Mouse (Mus musculus) liver, embryonic 14.5 days (tissue): ENCODE results near the gene Pter. TPM values are rescaled to one million over a fixed set of nuclear protein-coding genes. Genes with fewer than 3 reads are reported as not detected.

ENCODE experiments used
- ATAC-seq: fragments of 200-750 bp; cut with Nextera tagmentation; 2 replicates; pipeline ENCODE4 v1.8.0; 2017; ENCODE audit warnings: moderate number of reproducible peaks, mild to moderate bottlenecking, moderate library complexity; ENCODE audit not compliant: insufficient read depth
- DNase-seq, 3 experiments: peaks; one replicate each; pipeline ENCODE4 v3.0.0-alpha.2; 2012 to 2013; ENCODE audit warnings: low read depth in 3 of 3, low spot score in 3 of 3
- H3K27ac ChIP-seq: fragments of 300-500 bp; sonication (generic); 2 replicates; pipeline ENCODE4 v1.5.1; 2014; ENCODE audit warnings: moderate library complexity, mild to moderate bottlenecking, control low read depth, inconsistent platforms
- H3K27me3 ChIP-seq: fragments of 300-500 bp; sonication (generic); 2 replicates; pipeline ENCODE4 v1.6.1; 2014; ENCODE audit warnings: mild to moderate bottlenecking, low read length, moderate library complexity; ENCODE audit not compliant: control insufficient read depth, insufficient read depth
- H3K36me3 ChIP-seq: fragments of 300-500 bp; sonication (generic); replicated peaks from 2 replicates; pipeline ENCODE4 v1.6.1; 2014; ENCODE audit warnings: low read depth; ENCODE audit not compliant: control insufficient read depth, insufficient read depth
- H3K4me1 ChIP-seq, 2 experiments: fragments of 200-500 bp in 1 of 2; fragments of 300-500 bp in 1 of 2; sonication (generic) in 1 of 2; replicated peaks; 2 replicates each; pipeline ENCODE4 v1.6.1; 2012 to 2014; ENCODE audit warnings: antibody characterized with exemption in 1 of 2, inconsistent platforms in 1 of 2, low read length in 1 of 2; ENCODE audit not compliant: control insufficient read depth in 2 of 2, insufficient read depth in 2 of 2
- H3K4me2 ChIP-seq: fragments of 300-500 bp; sonication (generic); 2 replicates; pipeline ENCODE4 v1.6.1; 2014; ENCODE audit warnings: low read depth, mild to moderate bottlenecking, control low read depth, moderate library complexity
- H3K4me3 ChIP-seq, 2 experiments: fragments of 200-500 bp in 1 of 2; fragments of 300-500 bp in 1 of 2; sonication (generic) in 1 of 2; 2 replicates each; pipeline ENCODE4 v1.5.1; 2012 to 2014; ENCODE audit warnings: low read depth in 2 of 2, low read length in 2 of 2, mild to moderate bottlenecking in 2 of 2, control low read depth in 1 of 2, inconsistent platforms in 1 of 2, moderate library complexity in 1 of 2; ENCODE audit not compliant: insufficient read depth in 1 of 2
- H3K9ac ChIP-seq: fragments of 300-500 bp; sonication (generic); replicated peaks from 2 replicates; pipeline ENCODE4 v1.6.1; 2014; ENCODE audit warnings: mild to moderate bottlenecking, control low read depth, moderate library complexity
- H3K9me3 ChIP-seq: fragments of 300-500 bp; sonication (generic); 2 replicates; pipeline ENCODE4 v1.6.1; 2016; ENCODE audit warnings: low read length, mixed read lengths; ENCODE audit not compliant: control insufficient read depth
- CTCF ChIP-seq: IDR thresholded peaks from 2 replicates; pipeline ENCODE4 v1.5.1; 2016; ENCODE audit warnings: antibody characterized with exemption, low read depth, control low read depth
- EP300 ChIP-seq: IDR thresholded peaks from 2 replicates; pipeline ENCODE4 v1.6.1; 2016; ENCODE audit warnings: antibody characterized with exemption, low read depth
- WGBS: fragments of 180-500 bp; shearing (Covaris S2); extraction: QIAGEN DNeasy Blood & Tissue Kit; methylation state at CpG from one replicate; pipeline ENCODE4 v1.1.7; 2014; ENCODE audit not compliant: insufficient replicate concordance; 5-methylcytosine and 5-hydroxymethylcytosine counted together
- polyA plus RNA-seq, 2 experiments: library from polyadenylated mRNA; depleted of rRNA in 1 of 2; stranded (reverse) in 1 of 2; unstranded in 1 of 2; fragments of >200 nt; fragmentation: Nextera tagmentation in 1 of 2; extraction: Ambion mirVana in 1 of 2; gene quantifications; 2 replicates each; pipeline versions ENCODE4 v1.2.1 to v1.2.3; 2012 to 2014

Gene Pter
- polyA plus RNA-seq, 2 experiments: 20.8 to 33.2 TPM

DNA sequence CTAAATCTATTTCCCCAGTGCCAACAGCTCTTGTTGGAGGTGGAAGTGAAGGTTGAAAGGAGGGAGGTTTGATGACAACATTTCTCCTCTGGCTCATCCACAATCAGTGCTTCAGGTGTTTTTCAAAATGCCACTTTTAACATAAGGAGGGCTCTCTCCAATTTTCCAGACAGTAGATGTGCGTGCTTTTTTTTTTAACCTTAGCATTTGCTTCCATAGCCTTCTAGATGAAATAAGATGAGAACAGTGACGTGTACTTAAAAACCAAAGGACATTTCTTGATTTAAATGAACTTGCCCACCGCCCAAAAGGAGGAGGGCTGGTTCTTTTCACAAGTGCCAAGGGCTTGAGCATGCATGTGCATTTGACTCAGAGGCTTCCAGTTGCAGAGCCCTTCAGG lies 88.1 kb downstream of the Pter start:
- WGBS: 34% methylated on average over 3 of the region's 3 CpGs
- DNase-seq (no peak), ATAC-seq (no peak)
- H3K36me3 ChIP-seq: no peaks in the 10 kb centered on the region
- no peak for TF ChIP-seq CTCF
- no peak for TF ChIP-seq EP300
- no peak overlapping the region for H3K4me2 ChIP-seq
- no peaks in the 10 kb centered on the region for H3K4me1 ChIP-seq
- no peak overlapping the region for H3K27ac ChIP-seq
- H3K27me3 ChIP-seq: peaks cover 41% of the 10 kb centered on the region
- H3K9ac ChIP-seq: no peak overlapping the region
- no peak overlapping the region for H3K4me3 ChIP-seq
- H3K9me3 ChIP-seq: no peaks in the 10 kb centered on the region

DNA sequence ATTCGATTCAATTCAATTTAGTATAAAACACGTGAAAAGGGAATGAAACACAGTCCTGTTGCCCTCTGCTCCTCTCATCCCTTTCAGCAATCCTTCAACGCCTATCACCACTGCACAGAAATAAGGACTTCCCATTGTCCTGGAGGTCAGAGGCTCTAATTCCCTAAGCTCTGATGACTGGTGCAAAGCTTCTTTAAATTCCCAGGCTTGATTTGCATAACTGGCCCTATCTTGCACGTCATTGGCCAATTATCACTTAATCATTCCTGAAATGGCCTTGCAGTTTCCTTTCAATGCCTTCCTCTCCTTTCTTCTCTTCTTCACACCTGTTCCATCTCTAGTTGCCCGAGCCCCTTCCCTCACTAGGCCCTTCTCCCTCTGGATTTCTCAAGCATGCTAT lies 94.5 kb downstream of the Pter start:
- no peak overlapping the region for H3K27ac ChIP-seq
- H3K27me3 ChIP-seq: peaks cover 3% of the 10 kb centered on the region; the same call in 1 of the 2 replicates
- WGBS: 35% methylated on average over 5 of the region's 5 CpGs
- no peak overlapping the region for H3K9ac ChIP-seq
- TF ChIP-seq EP300 (no peak), CTCF (no peak)
- H3K36me3 ChIP-seq: no peaks in the 10 kb centered on the region
- H3K9me3 ChIP-seq: no peaks in the 10 kb centered on the region
- ATAC-seq (no peak), DNase-seq (no peak)
- H3K4me1 ChIP-seq: no peaks in the 10 kb centered on the region
- no peak overlapping the region for H3K4me2 ChIP-seq
- H3K4me3 ChIP-seq: no peak overlapping the region

DNA sequence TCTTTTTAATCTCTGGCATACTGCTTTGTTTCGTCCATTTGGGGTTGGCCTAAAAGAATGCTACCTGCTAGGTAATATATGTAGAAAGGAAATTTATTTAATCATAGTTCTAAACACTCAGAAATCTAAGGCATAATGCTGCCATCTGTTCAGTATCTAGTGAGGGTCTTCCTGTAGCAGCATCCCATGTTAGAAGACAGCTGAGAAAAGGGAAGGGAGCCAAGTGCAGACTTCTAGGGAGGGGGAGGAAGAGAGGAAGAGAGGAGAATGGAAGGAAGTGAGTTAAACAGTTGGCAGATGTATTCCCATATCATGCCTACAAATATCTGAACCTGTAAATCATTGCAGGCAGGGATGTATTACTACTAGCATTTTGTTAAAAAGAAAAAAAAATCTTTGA lies 95.0 kb downstream of the Pter start:
- ATAC-seq: no peak
- no peaks in the 10 kb centered on the region for H3K4me1 ChIP-seq

DNA sequence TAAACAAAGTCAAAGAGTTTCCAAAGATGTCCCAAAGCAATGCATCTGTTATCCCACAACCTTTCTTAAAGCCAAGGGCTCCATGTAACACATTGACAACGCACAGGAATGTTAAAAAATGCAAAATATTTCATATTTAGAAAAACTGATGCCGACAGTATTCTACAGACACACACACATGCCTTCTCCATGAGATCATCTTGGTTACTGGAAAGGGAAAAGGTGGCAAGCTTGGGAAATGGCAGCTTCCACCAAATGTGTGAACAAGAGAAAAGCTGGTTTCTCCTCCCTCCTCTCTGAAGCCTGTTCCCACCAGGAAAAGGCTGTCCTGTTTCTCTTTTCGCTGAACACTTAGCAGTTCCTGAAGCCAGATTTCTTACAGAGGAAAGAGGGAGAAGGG lies 114.9 kb downstream of the Pter start:
- no peak overlapping the region for H3K4me2 ChIP-seq
- WGBS: 58% methylated on average over 3 of the region's 3 CpGs
- H3K9ac ChIP-seq: no peak overlapping the region
- peaks cover 2 to 3% of the 10 kb centered on the region in 2 experiments; a peak in 3 of 4 replicates for H3K4me1 ChIP-seq
- ATAC-seq: no peak
- H3K27ac ChIP-seq: no peak overlapping the region
- H3K9me3 ChIP-seq: no peaks in the 10 kb centered on the region
- DNase-seq: no peak
- no peaks in the 10 kb centered on the region for H3K27me3 ChIP-seq
- no peak overlapping the region for H3K4me3 ChIP-seq
- no peaks in the 10 kb centered on the region for H3K36me3 ChIP-seq
- TF ChIP-seq EP300: no peak
- TF ChIP-seq CTCF: no peak

More for the DNA sequence above, 95.0 kb downstream of the Pter start:
- H3K4me3 ChIP-seq: no peak overlapping the region
- DNase-seq: no peak
- no peaks in the 10 kb centered on the region for H3K36me3 ChIP-seq
- TF ChIP-seq CTCF: no peak
- no peak for TF ChIP-seq EP300
- H3K9ac ChIP-seq: no peak overlapping the region
- 55% methylated on average over 1 of the region's 1 CpGs for WGBS
- H3K27ac ChIP-seq: no peak overlapping the region
- H3K27me3 ChIP-seq: no peaks in the 10 kb centered on the region
- H3K9me3 ChIP-seq: no peaks in the 10 kb centered on the region
- H3K4me2 ChIP-seq: no peak overlapping the region

DNA sequence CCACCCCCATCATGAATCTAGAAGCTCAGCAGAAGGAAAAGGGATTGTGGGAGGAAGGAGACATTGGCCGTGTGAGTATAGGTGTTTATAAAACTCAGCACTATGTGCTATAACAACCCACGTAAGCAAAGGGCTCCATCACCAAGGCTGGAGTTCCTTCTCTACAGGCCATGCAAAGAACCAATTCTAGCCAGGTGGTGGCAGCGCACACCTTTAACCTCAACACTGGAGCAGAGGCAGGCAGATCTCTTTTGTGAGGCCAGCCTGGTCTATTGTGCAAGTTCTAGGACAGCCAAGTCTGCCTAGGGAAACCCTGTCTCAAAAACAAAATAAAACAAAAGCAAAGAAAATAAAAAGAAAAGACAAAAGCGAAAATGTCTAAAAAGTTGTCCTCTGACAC lies 115.9 kb downstream of the Pter start:
- Histone ChIP-seq H3K36me3 (no peaks in the 10 kb centered on the region), H3K27me3 (no peaks in the 10 kb centered on the region), H3K27ac (no peak overlapping the region), H3K4me3 (no peak overlapping the region), H3K9me3 (no peaks in the 10 kb centered on the region), H3K4me1 (peaks cover 9 to 12% of the 10 kb centered on the region in 2 experiments), H3K4me2 (no peak overlapping the region), H3K9ac (no peak overlapping the region)
- TF ChIP-seq CTCF (peak; percentile 53), EP300 (no peak)
- DNase-seq: no peak
- no peak for ATAC-seq
- WGBS: 63% methylated on average over 4 of the region's 4 CpGs

DNA sequence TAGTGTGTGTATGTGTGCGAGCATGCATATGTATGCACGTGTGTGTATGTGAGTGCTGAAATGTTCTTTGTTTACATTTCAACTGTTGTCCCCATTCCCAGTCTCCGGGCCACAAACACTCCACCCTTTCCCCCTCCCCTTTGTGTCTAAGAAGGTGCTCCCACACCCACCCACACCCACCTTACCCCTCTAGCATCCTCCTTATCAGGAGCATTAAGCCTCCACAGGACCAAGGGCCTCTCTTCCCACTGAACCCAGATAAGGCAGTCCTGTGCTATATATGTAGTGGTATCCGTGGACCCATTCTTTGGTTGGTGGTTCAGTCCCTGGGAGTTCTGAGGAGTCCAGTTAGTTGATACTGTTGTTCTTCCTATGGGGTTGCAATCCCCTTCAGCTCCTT lies 120.7 kb downstream of the Pter start:
- peak; percentile 99 for ATAC-seq
- DNase-seq: peak in 2 of 3 experiments; percentile 15 to 22
- Histone ChIP-seq H3K4me1 (peaks cover 17 to 23% of the 10 kb centered on the region in 2 experiments), H3K4me3 (no peak overlapping the region), H3K27me3 (no peaks in the 10 kb centered on the region), H3K36me3 (no peaks in the 10 kb centered on the region), H3K9me3 (no peaks in the 10 kb centered on the region), H3K27ac (peak overlapping the region; percentile 28), H3K9ac (peak overlapping the region; percentile 31; the same call in 1 of the 2 replicates), H3K4me2 (peak overlapping the region; percentile 51)
- 49% methylated on average over 4 of the region's 4 CpGs for WGBS
- TF ChIP-seq EP300: peak; percentile 41
- TF ChIP-seq CTCF: no peak
